ENCODE assay signal across 22 mouse cellular contexts in genomic region chr19:15457793-15458192, GRCm38 (mm10).
A peak's percentile ranks its signal among the peaks of the same experiment; 100 is the strongest.
DNase-seq lines count a peak whose midpoint lies in the region; ATAC-seq and TF ChIP-seq lines count a peak whose summit lies in the region.
"Had no signal": no experiment of that assay in that cellular context is flagged by ENCODE, and none has a peak within 500 bp of the region (broad histone marks: within the 10 kb centered on the region; RNA-seq: fewer than 3 reads in every experiment).

No protein-coding gene starts in this region.

- H3K9me3 ChIP-seq in heart, postnatal 0 days (replicated peaks; ENCODE audit: control insufficient read depth, low read length): no peaks in the 10 kb centered on the region
- H3K9me3 ChIP-seq in heart, embryonic 10.5 days: no peaks in the 10 kb centered on the region
- no peaks in the 10 kb centered on the region for H3K9me3 ChIP-seq in midbrain, embryonic 16.5 days (replicated peaks; ENCODE audit: control insufficient read depth, low read length, poor library complexity, severe bottlenecking)
- H3K9me3 ChIP-seq in midbrain, embryonic 10.5 days (replicated peaks): no peaks in the 10 kb centered on the region
- no peaks in the 10 kb centered on the region for H3K9me3 ChIP-seq in embryonic facial prominence, embryonic 14.5 days (ENCODE audit: control insufficient read depth, low read length)
- H3K9me3 ChIP-seq: embryonic facial prominence, embryonic 12.5 days; forebrain, embryonic 12.5 days; forebrain, embryonic 15.5 days; G1E; heart, embryonic 13.5 days; hindbrain, embryonic 12.5 days; hindbrain, embryonic 15.5 days had no signal

- WGBS in heart, postnatal 0 days: 22% methylated on average over 4 of the region's 4 CpGs
- WGBS in heart, embryonic 10.5 days: 69% methylated on average over 4 of the region's 4 CpGs
- WGBS in midbrain, embryonic 16.5 days: 21% methylated on average over 4 of the region's 4 CpGs
- 65% methylated on average over 4 of the region's 4 CpGs for WGBS in midbrain, embryonic 10.5 days
- 42% methylated on average over 4 of the region's 4 CpGs for WGBS in embryonic facial prominence, embryonic 14.5 days

- H3K4me1 ChIP-seq in heart, postnatal 0 days (ENCODE audit: control insufficient read depth, insufficient read depth): no peaks in the 10 kb centered on the region
- no peaks in the 10 kb centered on the region for H3K4me1 ChIP-seq in heart, embryonic 10.5 days
- H3K4me1 ChIP-seq in midbrain, embryonic 16.5 days (ENCODE audit: control insufficient read depth, insufficient read depth, low read length): peaks cover 2% of the 10 kb centered on the region; the same call in 1 of the 2 replicates
- H3K4me1 ChIP-seq in midbrain, embryonic 10.5 days: peaks cover 11% of the 10 kb centered on the region
- no peaks in the 10 kb centered on the region for H3K4me1 ChIP-seq in embryonic facial prominence, embryonic 14.5 days (ENCODE audit: control insufficient read depth, insufficient read depth, low read length)
- H3K4me1 ChIP-seq: forebrain, embryonic 12.5 days; forebrain, embryonic 15.5 days had no signal

- DNase-seq in heart, postnatal 0 days (ENCODE audit: low spot score): peak; percentile 13
- no peak for DNase-seq in heart, embryonic 10.5 days (ENCODE audit: low spot score)
- no peak for DNase-seq in midbrain, embryonic 10.5 days (ENCODE audit: low spot score)
- peak; percentile 41 for DNase-seq in embryonic facial prominence, embryonic 14.5 days (ENCODE audit: low spot score)
- DNase-seq in kidney, adult 8-10 months: no peak
- DNase-seq: adrenal gland, postnatal 10 days; adrenal gland, postnatal 36 days; cerebellum, adult 18-20 months; cerebellum, adult 9-10 months; cerebellum, postnatal 14 days; gastrocnemius, postnatal 25 days; heart, adult 18-20 months had no signal

- no peak for TF ChIP-seq EP300 in heart, postnatal 0 days (IDR thresholded peaks at IDR 0.05; ENCODE audit: low read depth)

- no peak overlapping the region for H3K4me2 ChIP-seq in heart, postnatal 0 days (ENCODE audit: low read depth, low read length)
- H3K4me2 ChIP-seq in midbrain, embryonic 16.5 days (ENCODE audit: low read length): no peak overlapping the region
- H3K4me2 ChIP-seq in embryonic facial prominence, embryonic 14.5 days (ENCODE audit: low read depth, low read length): no peak overlapping the region
- H3K4me2 ChIP-seq: embryonic facial prominence, embryonic 12.5 days; forebrain, embryonic 12.5 days; forebrain, embryonic 15.5 days; heart, embryonic 13.5 days; hindbrain, embryonic 12.5 days; hindbrain, embryonic 15.5 days had no signal

- H3K27ac ChIP-seq in heart, postnatal 0 days (ENCODE audit: low read depth): no peak overlapping the region
- no peak overlapping the region for H3K27ac ChIP-seq in heart, embryonic 10.5 days
- H3K27ac ChIP-seq in midbrain, embryonic 16.5 days (ENCODE audit: low read length): no peak overlapping the region
- H3K27ac ChIP-seq in midbrain, embryonic 10.5 days (replicated peaks): no peak overlapping the region
- H3K27ac ChIP-seq in embryonic facial prominence, embryonic 14.5 days (replicated peaks; ENCODE audit: low read depth, low read length): no peak overlapping the region
- H3K27ac ChIP-seq: embryonic facial prominence, embryonic 12.5 days; forebrain, embryonic 12.5 days; forebrain, embryonic 15.5 days; heart, embryonic 13.5 days; hindbrain, embryonic 12.5 days; hindbrain, embryonic 15.5 days had no signal

- H3K27me3 ChIP-seq in heart, postnatal 0 days (ENCODE audit: control insufficient read depth, insufficient read depth, low read length): no peaks in the 10 kb centered on the region
- H3K27me3 ChIP-seq in heart, embryonic 10.5 days (ENCODE audit: insufficient read depth, poor library complexity, severe bottlenecking): no peaks in the 10 kb centered on the region
- no peaks in the 10 kb centered on the region for H3K27me3 ChIP-seq in midbrain, embryonic 16.5 days (ENCODE audit: control insufficient read depth, insufficient read depth, low read depth, low read length)
- no peaks in the 10 kb centered on the region for H3K27me3 ChIP-seq in midbrain, embryonic 10.5 days (ENCODE audit: low read depth, poor library complexity, severe bottlenecking)
- H3K27me3 ChIP-seq in embryonic facial prominence, embryonic 14.5 days (replicated peaks; ENCODE audit: control insufficient read depth, insufficient read depth, low read length): no peaks in the 10 kb centered on the region
- H3K27me3 ChIP-seq: CH12.LX; embryonic facial prominence, embryonic 12.5 days; forebrain, embryonic 12.5 days; forebrain, embryonic 15.5 days; heart, embryonic 13.5 days; hindbrain, embryonic 12.5 days; hindbrain, embryonic 15.5 days had no signal

- H3K9ac ChIP-seq in heart, postnatal 0 days (replicated peaks; ENCODE audit: low read depth, low read length): no peak overlapping the region
- H3K9ac ChIP-seq in midbrain, embryonic 16.5 days (ENCODE audit: low read depth, low read length): no peak overlapping the region
- no peak overlapping the region for H3K9ac ChIP-seq in embryonic facial prominence, embryonic 14.5 days (ENCODE audit: low read depth, low read length)
- H3K9ac ChIP-seq: embryonic facial prominence, embryonic 12.5 days; forebrain, embryonic 12.5 days; forebrain, embryonic 15.5 days; heart, embryonic 13.5 days; hindbrain, embryonic 12.5 days; hindbrain, embryonic 15.5 days had no signal

- no peak overlapping the region for H3K4me3 ChIP-seq in heart, postnatal 0 days (ENCODE audit: low read depth, low read length)
- no peak overlapping the region for H3K4me3 ChIP-seq in heart, embryonic 10.5 days
- no peak overlapping the region for H3K4me3 ChIP-seq in midbrain, embryonic 16.5 days (ENCODE audit: low read depth, low read length)
- H3K4me3 ChIP-seq in midbrain, embryonic 10.5 days: no peak overlapping the region
- no peak overlapping the region for H3K4me3 ChIP-seq in embryonic facial prominence, embryonic 14.5 days (ENCODE audit: low read depth, low read length)
- H3K4me3 ChIP-seq: embryonic facial prominence, embryonic 12.5 days; erythroblast, embryonic 14.5 days; forebrain, embryonic 12.5 days; forebrain, embryonic 15.5 days; heart, embryonic 13.5 days; hindbrain, embryonic 12.5 days; hindbrain, embryonic 15.5 days had no signal

- TF ChIP-seq CTCF in heart, postnatal 0 days (IDR thresholded peaks at IDR 0.05; ENCODE audit: low read depth): no peak

- H3K36me3 ChIP-seq in heart, postnatal 0 days (replicated peaks; ENCODE audit: control insufficient read depth, insufficient read depth, low read length): no peaks in the 10 kb centered on the region
- H3K36me3 ChIP-seq in heart, embryonic 10.5 days: no peaks in the 10 kb centered on the region
- no peaks in the 10 kb centered on the region for H3K36me3 ChIP-seq in midbrain, embryonic 16.5 days (ENCODE audit: control insufficient read depth, insufficient read depth, low read length)
- no peaks in the 10 kb centered on the region for H3K36me3 ChIP-seq in midbrain, embryonic 10.5 days
- no peaks in the 10 kb centered on the region for H3K36me3 ChIP-seq in embryonic facial prominence, embryonic 14.5 days (ENCODE audit: control insufficient read depth, insufficient read depth, low read length)
- H3K36me3 ChIP-seq: embryonic facial prominence, embryonic 12.5 days; forebrain, embryonic 12.5 days; forebrain, embryonic 15.5 days; G1E; heart, embryonic 13.5 days; hindbrain, embryonic 12.5 days; hindbrain, embryonic 15.5 days had no signal

- ATAC-seq in heart, postnatal 0 days (ENCODE audit: insufficient read depth, low read depth): peak; percentile 67; the same call in 1 of the 2 replicates
- ATAC-seq in midbrain, embryonic 16.5 days: 0 out of 2 replicates have a peak, but pooled peaks have one; percentile 25
- ATAC-seq in embryonic facial prominence, embryonic 14.5 days (ENCODE audit: low read depth): no peak
- ATAC-seq: forebrain, embryonic 15.5 days had no signal

Comparison
In these comparisons a context has a peak if more than half of its experiments do, and no peak if none do; other contexts are left out.
1. DNase-seq: peak in heart, postnatal 0 days (single experiment) and embryonic facial prominence, embryonic 14.5 days (single experiment); none in heart, embryonic 10.5 days (single experiment), midbrain, embryonic 10.5 days (single experiment) and kidney, adult 8-10 months (0 of 2).